31 mouse cellular contexts compared by ENCODE assay signal in genomic region chr4:116208891-116209290, GRCm38 (mm10). TPM values are rescaled to one million over a fixed set of nuclear protein-coding genes. Genes with fewer than 3 reads are reported as not detected.
DNase-seq lines count a peak whose midpoint lies in the region; ATAC-seq and TF ChIP-seq lines count a peak whose summit lies in the region.
"Had no signal": no experiment of that assay in that cellular context is flagged by ENCODE, and none has a peak within 500 bp of the region (broad histone marks: within the 10 kb centered on the region; RNA-seq: fewer than 3 reads in every experiment).

No protein-coding gene starts in this region.

- no peak for TF ChIP-seq CTCF in small intestine, adult 2 months (IDR thresholded peaks at IDR 0.05; ENCODE audit: extremely low read depth, insufficient read length, insufficient replicate concordance, low read depth, low read length)
- TF ChIP-seq CTCF in lung, adult 2 months (IDR thresholded peaks at IDR 0.05; ENCODE audit: insufficient read depth, low read length): no peak

- H3K27ac ChIP-seq in small intestine, adult 2 months (ENCODE audit: insufficient read depth, low read depth, low read length): peak overlapping the region; percentile 28; the same call in 1 of the 2 replicates
- H3K27ac ChIP-seq in neural tube, embryonic 15.5 days (replicated peaks): no peak overlapping the region
- H3K27ac ChIP-seq in hindbrain, embryonic 10.5 days: no peak overlapping the region

- WGBS in small intestine, adult 2 months: 73% methylated on average over 1 of the region's 1 CpGs
- WGBS in lung, adult 2 months: 76% methylated on average over 1 of the region's 1 CpGs
- WGBS in neural tube, embryonic 15.5 days: 82% methylated on average over 1 of the region's 1 CpGs
- 80% methylated on average over 1 of the region's 1 CpGs for WGBS in hindbrain, embryonic 10.5 days

- H3K27me3 ChIP-seq in small intestine, adult 2 months (ENCODE audit: control insufficient read depth, insufficient read depth, low read length): no peaks in the 10 kb centered on the region
- H3K27me3 ChIP-seq in neural tube, embryonic 15.5 days (replicated peaks): no peaks in the 10 kb centered on the region
- H3K27me3 ChIP-seq in hindbrain, embryonic 10.5 days (ENCODE audit: insufficient read depth, poor library complexity, severe bottlenecking): no peaks in the 10 kb centered on the region
- H3K27me3 ChIP-seq: CH12.LX, Patski had no signal

- no peak for ATAC-seq in neural tube, embryonic 15.5 days (ENCODE audit: low FRiP score)
- ATAC-seq: activated CD4-positive, CD25-positive, alpha-beta regulatory T cell, adult 4 months; CD4-positive, CD25-positive, alpha-beta regulatory T cell, adult 4 months; Patski had no signal

- H3K9ac ChIP-seq in neural tube, embryonic 15.5 days (replicated peaks): no peak overlapping the region

- peaks cover 8% of the 10 kb centered on the region; the same call in 1 of the 2 replicates for H3K4me1 ChIP-seq in small intestine, adult 2 months (ENCODE audit: control insufficient read depth, insufficient read depth, insufficient read length, low read length)
- H3K4me1 ChIP-seq in lung, adult 2 months (ENCODE audit: control insufficient read depth, insufficient read depth, low read length): no peaks in the 10 kb centered on the region
- H3K4me1 ChIP-seq in neural tube, embryonic 15.5 days: no peaks in the 10 kb centered on the region
- H3K4me1 ChIP-seq in hindbrain, embryonic 10.5 days (replicated peaks): no peaks in the 10 kb centered on the region

- no peaks in the 10 kb centered on the region for H3K9me3 ChIP-seq in neural tube, embryonic 15.5 days (replicated peaks)
- no peaks in the 10 kb centered on the region for H3K9me3 ChIP-seq in hindbrain, embryonic 10.5 days
- H3K9me3 ChIP-seq: G1E had no signal

- no peak for TF ChIP-seq POLR2A in small intestine, adult 2 months (IDR thresholded peaks at IDR 0.05; ENCODE audit: low read depth, low read length)
- no peak for TF ChIP-seq POLR2A in lung, adult 2 months (IDR thresholded peaks at IDR 0.05; ENCODE audit: borderline replicate concordance, extremely low read depth, low read depth, low read length)

- H3K4me2 ChIP-seq in neural tube, embryonic 15.5 days: no peak overlapping the region

- no peaks in the 10 kb centered on the region for H3K36me3 ChIP-seq in small intestine, adult 2 months (ENCODE audit: control insufficient read depth, insufficient read depth, low read length)
- no peaks in the 10 kb centered on the region for H3K36me3 ChIP-seq in neural tube, embryonic 15.5 days
- H3K36me3 ChIP-seq in hindbrain, embryonic 10.5 days: no peaks in the 10 kb centered on the region
- H3K36me3 ChIP-seq: G1E had no signal

- no peak overlapping the region for H3K4me3 ChIP-seq in small intestine, adult 2 months (ENCODE audit: low read depth, low read length)
- H3K4me3 ChIP-seq in lung, adult 2 months (replicated peaks; ENCODE audit: extremely low read depth, low read depth, low read length): no peak overlapping the region
- no peak overlapping the region for H3K4me3 ChIP-seq in neural tube, embryonic 15.5 days (replicated peaks)
- H3K4me3 ChIP-seq in hindbrain, embryonic 10.5 days: no peak overlapping the region

- DNase-seq in ES-CJ7 (ENCODE audit: low read depth, low spot score): peak; percentile 51
- DNase-seq in R1 (ENCODE audit: low read depth, low spot score): peak; percentile 71
- peak; percentile 76 for DNase-seq in ZHBTc4 (ENCODE audit: low read depth, low spot score)
- no peak for DNase-seq in gastrocnemius, adult 18-20 months (ENCODE audit: low spot score)
- no peak for DNase-seq in lung, adult 2 months
- DNase-seq in hindbrain, embryonic 10.5 days (ENCODE audit: low spot score): no peak
- DNase-seq: adrenal gland, adult 2 months; adrenal gland, adult 8-10 months; adrenal gland, postnatal 10 days; adrenal gland, postnatal 14 days; adrenal gland, postnatal 25 days; adrenal gland, postnatal 36 days; B cell, adult 2 months; cerebellum, adult 11 months; cerebellum, adult 11-12 months; cerebellum, adult 18-20 months; cerebellum, adult 2 months; cerebellum, adult 8-10 months had no signal

RNA-seq across cellular contexts. Expression of gene Pik3r3, which starts 12.5 kb away (rescaled TPM):
- 1.8 and 2.7 TPM in 2 replicates for polyA plus RNA-seq in small intestine, adult 2 months (2012; rRNA removed)
- 1 to 10 TPM; 5.2 to 6.3 TPM for total RNA-seq in gastrocnemius, adult 18-20 months (2021)
- polyA plus RNA-seq in lung, adult 2 months (2012; rRNA removed): 23.5 and 23.8 TPM in 2 replicates
- 43.1 and 52.6 TPM in 2 replicates for polyA plus RNA-seq in neural tube, embryonic 15.5 days (2015; fragmentation: Nextera tagmentation; extraction: Ambion mirVana)
- polyA plus RNA-seq in hindbrain, embryonic 10.5 days (2016; fragmentation: Nextera tagmentation; extraction: Ambion mirVana): 49.2 and 57.3 TPM in 2 replicates

RNA-seq across cellular contexts. Expression of gene Gm49337, which starts 35.7 kb away (rescaled TPM):
- not detected in 2 replicates for polyA plus RNA-seq in small intestine, adult 2 months (2012; rRNA removed)
- under 1 TPM; 0.50 to 0.62 TPM for total RNA-seq in gastrocnemius, adult 18-20 months (2021)
- not detected in 2 replicates for polyA plus RNA-seq in lung, adult 2 months (2012; rRNA removed)
- polyA plus RNA-seq in neural tube, embryonic 15.5 days (2015; fragmentation: Nextera tagmentation; extraction: Ambion mirVana): not detected in 2 replicates
- polyA plus RNA-seq in hindbrain, embryonic 10.5 days (2016; fragmentation: Nextera tagmentation; extraction: Ambion mirVana): not detected in 2 replicates
- total RNA-seq: adrenal gland, adult 18-20 months; adrenal gland, adult 8-10 months; adrenal gland, postnatal 10 days; adrenal gland, postnatal 14 days; adrenal gland, postnatal 25 days; adrenal gland, postnatal 36 days; adrenal gland, postnatal 4 days; CH12.LX; G1E; MEL had no signal
- polyA plus RNA-seq: activated CD4-positive, CD25-positive, alpha-beta regulatory T cell, adult 4 months; adrenal gland, adult 2 months; brain, embryonic 14.5 days; C2C12; CD4-positive, CD25-positive, alpha-beta regulatory T cell, adult 4 months; cerebellum, adult 2 months; G1E; Patski had no signal

RNA-seq across cellular contexts. Expression of gene 1700042G07Rik, which starts 35.7 kb away (rescaled TPM):
- not detected in 2 replicates for polyA plus RNA-seq in small intestine, adult 2 months (2012; rRNA removed)
- total RNA-seq in gastrocnemius, adult 18-20 months (2021): not detected
- not detected in 2 replicates for polyA plus RNA-seq in lung, adult 2 months (2012; rRNA removed)
- not detected in 2 replicates for polyA plus RNA-seq in neural tube, embryonic 15.5 days (2015; fragmentation: Nextera tagmentation; extraction: Ambion mirVana)
- not detected in 2 replicates for polyA plus RNA-seq in hindbrain, embryonic 10.5 days (2016; fragmentation: Nextera tagmentation; extraction: Ambion mirVana)
- total RNA-seq: adrenal gland, adult 18-20 months; adrenal gland, adult 2 months; adrenal gland, adult 8-10 months; adrenal gland, postnatal 10 days; adrenal gland, postnatal 14 days; adrenal gland, postnatal 25 days; adrenal gland, postnatal 36 days; adrenal gland, postnatal 4 days; CH12.LX; ES-E14; G1E; MEL had no signal
- polyA plus RNA-seq: activated CD4-positive, CD25-positive, alpha-beta regulatory T cell, adult 4 months; adrenal gland, adult 2 months; brain, embryonic 14.5 days; C2C12; CD4-positive, CD25-positive, alpha-beta regulatory T cell, adult 4 months; cerebellum, adult 2 months; G1E; Patski had no signal

RNA-seq across cellular contexts. Expression of gene Tspan1, which starts 41.5 kb away (rescaled TPM):
- 30.5 and 34.8 TPM in 2 replicates for polyA plus RNA-seq in small intestine, adult 2 months (2012; rRNA removed)
- not detected for total RNA-seq in gastrocnemius, adult 18-20 months (2021)
- 60.8 and 93.7 TPM in 2 replicates for polyA plus RNA-seq in lung, adult 2 months (2012; rRNA removed)
- 0.27 and 5.8 TPM in 2 replicates for polyA plus RNA-seq in neural tube, embryonic 15.5 days (2015; fragmentation: Nextera tagmentation; extraction: Ambion mirVana)
- 0.26 TPM in 1 of 2 replicates, not detected in the other for polyA plus RNA-seq in hindbrain, embryonic 10.5 days (2016; fragmentation: Nextera tagmentation; extraction: Ambion mirVana)
- total RNA-seq: adrenal gland, adult 18-20 months; adrenal gland, adult 2 months; adrenal gland, adult 8-10 months; adrenal gland, postnatal 10 days; adrenal gland, postnatal 14 days; adrenal gland, postnatal 25 days; adrenal gland, postnatal 36 days had no signal
- polyA plus RNA-seq: activated CD4-positive, CD25-positive, alpha-beta regulatory T cell, adult 4 months; adrenal gland, adult 2 months; G1E had no signal

RNA-seq across cellular contexts. Expression of gene Lurap1, which starts 57.8 kb away (rescaled TPM):
- 0.85 and 1.4 TPM in 2 replicates for polyA plus RNA-seq in small intestine, adult 2 months (2012; rRNA removed)
- 1 to 10 TPM; 5.6 to 5.8 TPM for total RNA-seq in gastrocnemius, adult 18-20 months (2021)
- 3.7 and 5.7 TPM in 2 replicates for polyA plus RNA-seq in lung, adult 2 months (2012; rRNA removed)
- polyA plus RNA-seq in neural tube, embryonic 15.5 days (2015; fragmentation: Nextera tagmentation; extraction: Ambion mirVana): 2.6 and 2.7 TPM in 2 replicates
- 2.1 and 2.2 TPM in 2 replicates for polyA plus RNA-seq in hindbrain, embryonic 10.5 days (2016; fragmentation: Nextera tagmentation; extraction: Ambion mirVana)
- total RNA-seq: CH12.LX had no signal

Comparison
In these comparisons a context has a peak if more than half of its experiments do, and no peak if none do; other contexts are left out.
1. DNase-seq: peak in ES-CJ7 (single experiment), R1 (single experiment) and ZHBTc4 (single experiment); none in gastrocnemius, adult 18-20 months (single experiment), lung, adult 2 months (single experiment) and hindbrain, embryonic 10.5 days (single experiment).